Mouse (Mus musculus) frontal cortex, adult (tissue): ENCODE results near the gene D630023F18Rik.

Experiments used
- ATAC-seq: cut with Nextera tagmentation; 2 replicates; pipeline ENCODE4 v1.9.2; 2017; ENCODE audit warnings: mild to moderate bottlenecking, moderate library complexity, mixed read lengths; ENCODE audit not compliant: low TSS enrichment

Gene D630023F18Rik

GRCm38 (mm10) chr1:65122574-65123372 lies at the start of gene D630023F18Rik:
Gene D630023F18Rik, minus strand, starts transcription at chr1:65123214.
- ATAC-seq, result peak; percentile 99

GRCm38 (mm10) chr1:65171579-65171978 lies 48.6 kb upstream of the D630023F18Rik start:
- no peak for ATAC-seq

- ATAC-seq, result no peak
Measured at GRCm38 (mm10) chr1:65169947-65170346, 46.9 kb upstream of the D630023F18Rik start.

- ATAC-seq, result no peak
Measured at GRCm38 (mm10) chr1:65169536-65169935, 46.5 kb upstream of the D630023F18Rik start.

GRCm38 (mm10) chr1:65167496-65167895 lies 44.5 kb upstream of the D630023F18Rik start:
- no peak for ATAC-seq

- peak; percentile 55; the same call in 1 of the 2 replicates for ATAC-seq
Measured at GRCm38 (mm10) chr1:65162210-65162609, 39.2 kb upstream of the D630023F18Rik start.

- no peak for ATAC-seq
Measured at GRCm38 (mm10) chr1:65156111-65156510, 33.1 kb upstream of the D630023F18Rik start.

- no peak for ATAC-seq
Measured at GRCm38 (mm10) chr1:65154814-65155213, 31.8 kb upstream of the D630023F18Rik start.

GRCm38 (mm10) chr1:65147971-65148370 lies 25.0 kb upstream of the D630023F18Rik start:
- no peak for ATAC-seq

GRCm38 (mm10) chr1:65147326-65147725 lies 24.3 kb upstream of the D630023F18Rik start:
- ATAC-seq, result no peak

GRCm38 (mm10) chr1:65146601-65147000 lies 23.6 kb upstream of the D630023F18Rik start:
- no peak for ATAC-seq

- ATAC-seq, result no peak
Measured at GRCm38 (mm10) chr1:65144783-65145182, 21.8 kb upstream of the D630023F18Rik start.

- no peak for ATAC-seq
Measured at GRCm38 (mm10) chr1:65137560-65137959, 14.5 kb upstream of the D630023F18Rik start.

GRCm38 (mm10) chr1:65132833-65133232 lies 9.8 kb upstream of the D630023F18Rik start:
- no peak for ATAC-seq

GRCm38 (mm10) chr1:65131671-65132070 lies 8.7 kb upstream of the D630023F18Rik start:
- no peak for ATAC-seq

GRCm38 (mm10) chr1:65130226-65130625 lies 7.2 kb upstream of the D630023F18Rik start:
- ATAC-seq, result no peak

GRCm38 (mm10) chr1:65129634-65130180 lies 6.7 kb upstream of the D630023F18Rik start:
- ATAC-seq, result no peak

- ATAC-seq, result no peak
Measured at GRCm38 (mm10) chr1:65119438-65119837, 3.6 kb downstream of the D630023F18Rik start, which contains the start of gene Gm28845. Gene Gm28845, minus strand, starts transcription at chr1:65119558.

GRCm38 (mm10) chr1:65118150-65118913 lies 4.7 kb downstream of the D630023F18Rik start:
- no peak for ATAC-seq

- no peak for ATAC-seq
Measured at GRCm38 (mm10) chr1:65113536-65114172, 9.4 kb downstream of the D630023F18Rik start.

- no peak for ATAC-seq
Measured at GRCm38 (mm10) chr1:65112807-65113196, 10.2 kb downstream of the D630023F18Rik start.
